Mouse (Mus musculus) liver, embryonic 14.5 days (tissue): ENCODE results near the gene Eps8l1. TPM values are rescaled to one million over a fixed set of nuclear protein-coding genes. Genes with fewer than 3 reads are reported as not detected.

Experiments
- ATAC-seq: fragments of 200-750 bp; cut with Nextera tagmentation; 2 replicates; pipeline ENCODE4 v1.8.0; 2017; ENCODE audit warnings: moderate number of reproducible peaks, mild to moderate bottlenecking, moderate library complexity; ENCODE audit not compliant: insufficient read depth
- DNase-seq, 3 experiments: peaks; one replicate each; pipeline ENCODE4 v3.0.0-alpha.2; 2012 to 2013; ENCODE audit warnings: low read depth in 3 of 3, low spot score in 3 of 3
- H3K27ac ChIP-seq: fragments of 300-500 bp; sonication (generic); 2 replicates; pipeline ENCODE4 v1.5.1; 2014; ENCODE audit warnings: moderate library complexity, mild to moderate bottlenecking, control low read depth, inconsistent platforms
- H3K27me3 ChIP-seq: fragments of 300-500 bp; sonication (generic); 2 replicates; pipeline ENCODE4 v1.6.1; 2014; ENCODE audit warnings: mild to moderate bottlenecking, low read length, moderate library complexity; ENCODE audit not compliant: control insufficient read depth, insufficient read depth
- H3K36me3 ChIP-seq: fragments of 300-500 bp; sonication (generic); replicated peaks from 2 replicates; pipeline ENCODE4 v1.6.1; 2014; ENCODE audit warnings: low read depth; ENCODE audit not compliant: control insufficient read depth, insufficient read depth
- H3K4me1 ChIP-seq, 2 experiments: fragments of 200-500 bp in 1 of 2; fragments of 300-500 bp in 1 of 2; sonication (generic) in 1 of 2; replicated peaks; 2 replicates each; pipeline ENCODE4 v1.6.1; 2012 to 2014; ENCODE audit warnings: antibody characterized with exemption in 1 of 2, inconsistent platforms in 1 of 2, low read length in 1 of 2; ENCODE audit not compliant: control insufficient read depth in 2 of 2, insufficient read depth in 2 of 2
- H3K4me2 ChIP-seq: fragments of 300-500 bp; sonication (generic); 2 replicates; pipeline ENCODE4 v1.6.1; 2014; ENCODE audit warnings: low read depth, mild to moderate bottlenecking, control low read depth, moderate library complexity
- H3K4me3 ChIP-seq, 2 experiments: fragments of 200-500 bp in 1 of 2; fragments of 300-500 bp in 1 of 2; sonication (generic) in 1 of 2; 2 replicates each; pipeline ENCODE4 v1.5.1; 2012 to 2014; ENCODE audit warnings: low read depth in 2 of 2, low read length in 2 of 2, mild to moderate bottlenecking in 2 of 2, control low read depth in 1 of 2, inconsistent platforms in 1 of 2, moderate library complexity in 1 of 2; ENCODE audit not compliant: insufficient read depth in 1 of 2
- H3K9ac ChIP-seq: fragments of 300-500 bp; sonication (generic); replicated peaks from 2 replicates; pipeline ENCODE4 v1.6.1; 2014; ENCODE audit warnings: mild to moderate bottlenecking, control low read depth, moderate library complexity
- H3K9me3 ChIP-seq: fragments of 300-500 bp; sonication (generic); 2 replicates; pipeline ENCODE4 v1.6.1; 2016; ENCODE audit warnings: low read length, mixed read lengths; ENCODE audit not compliant: control insufficient read depth
- CTCF ChIP-seq: IDR thresholded peaks from 2 replicates; pipeline ENCODE4 v1.5.1; 2016; ENCODE audit warnings: antibody characterized with exemption, low read depth, control low read depth
- EP300 ChIP-seq: IDR thresholded peaks from 2 replicates; pipeline ENCODE4 v1.6.1; 2016; ENCODE audit warnings: antibody characterized with exemption, low read depth
- WGBS: fragments of 180-500 bp; shearing (Covaris S2); extraction: QIAGEN DNeasy Blood & Tissue Kit; methylation state at CpG from one replicate; pipeline ENCODE4 v1.1.7; 2014; ENCODE audit not compliant: insufficient replicate concordance; 5-methylcytosine and 5-hydroxymethylcytosine counted together
- polyA plus RNA-seq, 2 experiments: library from polyadenylated mRNA; depleted of rRNA in 1 of 2; stranded (reverse) in 1 of 2; unstranded in 1 of 2; fragments of >200 nt; fragmentation: Nextera tagmentation in 1 of 2; extraction: Ambion mirVana in 1 of 2; gene quantifications; 2 replicates each; pipeline versions ENCODE4 v1.2.1 to v1.2.3; 2012 to 2014

Eps8l1 gene
- polyA plus RNA-seq, 2 experiments: 0.10 to 1.6 TPM

DNA sequence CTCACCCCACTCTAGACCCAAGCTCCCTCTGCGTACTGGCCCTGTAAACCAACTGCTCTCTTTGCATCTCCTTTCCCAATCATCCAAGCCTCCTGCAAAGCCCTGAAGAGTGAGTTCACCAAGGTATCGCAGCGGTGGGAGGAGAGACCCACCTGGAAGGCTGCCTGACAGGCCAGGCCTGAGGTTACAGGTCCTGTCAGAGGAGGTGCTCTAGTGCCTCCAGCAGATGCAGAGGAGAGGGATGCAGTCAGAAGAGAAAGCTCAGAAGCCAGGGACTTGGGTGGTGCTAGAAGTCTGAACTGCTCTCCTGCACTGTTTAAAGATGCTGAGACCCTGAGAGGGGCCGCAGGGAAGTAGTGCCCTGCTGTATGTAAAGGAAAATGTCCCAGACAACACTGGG lies 38.6 kb downstream of the Eps8l1 start:
- Histone ChIP-seq H3K27me3 (no peaks in the 10 kb centered on the region), H3K4me2 (peak overlapping the region; percentile 88), H3K9me3 (no peaks in the 10 kb centered on the region), H3K4me1 (peaks cover 19 to 31% of the 10 kb centered on the region in 2 experiments), H3K9ac (no peak overlapping the region), H3K27ac (no peak overlapping the region), H3K4me3 (peak overlapping the region in 1 of 2 experiments; percentile 12; a peak in 1 of 4 replicates), H3K36me3 (peaks cover 8% of the 10 kb centered on the region)
- TF ChIP-seq CTCF (no peak), EP300 (no peak)
- ATAC-seq (no peak), DNase-seq (no peak)
- WGBS: 76% methylated on average over 4 of the region's 4 CpGs

DNA sequence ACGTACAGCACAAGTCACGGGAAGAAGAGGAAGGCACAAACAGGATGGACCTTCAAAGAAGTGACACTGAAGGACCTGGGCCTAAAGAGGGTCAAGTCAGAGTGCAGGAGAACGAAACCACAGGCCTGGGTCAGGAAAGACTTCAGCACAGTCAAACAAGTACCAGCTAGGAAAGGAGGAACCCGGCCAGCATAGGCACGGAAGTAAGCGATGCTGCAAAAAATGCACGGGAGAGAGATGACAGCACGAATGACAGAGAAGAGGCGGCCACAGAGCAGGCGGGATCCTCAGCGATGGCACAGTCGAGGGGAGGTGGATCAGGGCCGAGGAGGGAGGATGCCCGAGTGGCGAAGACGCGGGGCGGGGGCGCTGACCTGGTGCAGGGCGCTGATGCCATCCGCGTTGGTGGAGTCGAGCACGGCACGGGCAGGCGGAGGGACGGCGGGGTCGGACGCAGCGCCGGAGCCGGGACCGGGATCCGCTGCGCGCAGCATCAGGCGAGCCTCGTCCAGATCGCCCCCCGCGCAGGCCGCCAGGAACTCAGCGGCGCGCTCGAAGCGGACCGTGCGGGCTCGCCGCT lies 40.5 kb downstream of the Eps8l1 start:
- Histone ChIP-seq H3K9ac (peak overlapping the region; percentile 93), H3K4me3 (peak overlapping the region; percentile 80 to 86), H3K36me3 (peaks cover 8% of the 10 kb centered on the region), H3K27me3 (no peaks in the 10 kb centered on the region), H3K27ac (peak overlapping the region; percentile 86), H3K9me3 (no peaks in the 10 kb centered on the region), H3K4me2 (peak overlapping the region; percentile 88), H3K4me1 (peaks cover 23 to 36% of the 10 kb centered on the region in 2 experiments)
- WGBS: under 1% methylated on average over 45 of the region's 52 CpGs
- TF ChIP-seq CTCF: no peak
- no peak for TF ChIP-seq EP300
- no peak for DNase-seq
- peak; percentile 63 for ATAC-seq

DNA sequence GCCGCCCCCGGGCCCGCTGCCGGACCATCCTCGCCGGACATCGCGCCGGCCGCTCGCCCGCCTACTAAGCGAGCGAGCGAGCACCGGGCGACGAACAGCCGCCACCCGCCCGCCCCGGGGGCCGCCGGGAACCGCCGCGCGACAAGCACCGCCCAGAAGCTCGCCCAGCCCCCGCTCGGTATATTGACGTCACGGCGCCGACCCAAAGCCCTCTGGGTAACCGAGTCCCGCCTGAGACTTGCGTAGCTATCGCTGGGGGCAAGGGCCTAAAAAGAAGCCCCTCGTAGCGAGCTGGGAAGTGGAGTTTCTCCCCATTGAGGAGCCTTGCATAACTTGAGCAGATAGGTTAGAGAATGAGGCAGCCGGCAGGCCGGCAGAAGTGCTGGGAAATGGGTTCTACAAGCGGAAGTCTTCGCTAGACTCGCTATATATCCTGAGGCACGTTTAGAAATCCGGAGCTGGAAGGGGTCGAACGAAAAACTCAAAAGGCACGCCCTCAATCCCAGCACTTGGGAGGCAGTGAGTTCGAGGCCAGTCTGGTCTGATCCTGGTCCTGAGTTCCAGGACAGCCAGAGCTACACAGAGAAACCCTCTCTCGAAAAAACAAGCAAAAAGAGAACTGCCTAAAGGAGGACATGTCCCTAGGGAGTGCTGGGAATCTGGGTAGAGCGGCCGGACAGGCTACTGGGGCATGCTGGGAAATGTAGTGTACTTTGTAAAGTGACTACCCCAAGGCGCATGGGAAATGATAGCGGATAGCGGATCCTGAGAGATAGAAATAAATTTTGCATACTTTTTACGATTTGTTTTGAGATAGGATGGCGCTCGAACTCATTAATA lies 41.3 kb downstream of the Eps8l1 start, which contains the start of gene Ppp1r12c:
TSS of gene Ppp1r12c (minus strand) at position 123 of the 840 bp plus-strand sequence.
- peak within 1 kb of the TSS; percentile 93 for H3K9ac ChIP-seq
- H3K4me3 ChIP-seq: peak within 1 kb of the TSS; percentile 86 to 90
- no peaks in the 10 kb centered on the region for H3K9me3 ChIP-seq
- H3K36me3 ChIP-seq: peaks cover 4% of the 10 kb centered on the region
- peak within 1 kb of the TSS; percentile 88 for H3K4me2 ChIP-seq
- TF ChIP-seq CTCF (no peak), EP300 (no peak)
- no peaks in the 10 kb centered on the region for H3K27me3 ChIP-seq
- peak within 1 kb of the TSS; percentile 86 for H3K27ac ChIP-seq
- peak; percentile 82 to 85 (median 83) for DNase-seq
- peak; percentile 93 for ATAC-seq
- peaks cover 23 to 36% of the 10 kb centered on the region in 2 experiments for H3K4me1 ChIP-seq
- WGBS: under 1% methylated on average over 61 of the region's 62 CpGs

DNA sequence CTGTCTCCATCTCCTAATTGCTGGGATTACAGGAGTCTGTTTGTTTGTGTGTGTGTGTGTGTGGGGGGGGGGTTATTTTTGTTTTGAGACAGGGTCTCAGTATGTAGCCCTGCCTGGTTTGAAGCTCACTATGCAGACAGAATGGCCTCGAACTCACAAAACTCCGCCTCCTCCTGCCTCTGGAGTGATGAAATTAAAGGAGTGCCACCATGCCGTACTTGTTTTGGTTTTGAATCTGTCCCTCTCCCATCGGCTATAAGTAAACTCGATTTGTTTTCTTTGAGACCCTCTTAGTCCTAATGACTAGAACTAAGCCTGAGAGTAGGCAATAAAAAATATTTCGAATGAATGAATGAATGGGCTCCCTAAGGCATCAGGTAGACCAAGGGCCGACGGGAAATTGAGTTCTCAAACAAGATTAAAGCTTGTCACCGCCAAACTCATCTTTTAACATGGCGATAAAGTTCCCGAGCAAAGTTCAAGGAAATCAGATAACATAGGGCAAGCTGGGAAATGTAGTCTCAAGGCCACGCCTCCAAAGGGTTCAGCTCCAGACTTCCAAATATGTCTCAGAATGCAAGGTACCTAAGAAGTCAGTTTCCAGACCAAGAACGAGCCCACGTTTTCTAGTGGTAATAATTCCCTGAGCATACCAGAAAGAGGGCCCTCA lies 42.1 kb downstream of the Eps8l1 start:
- no peak for TF ChIP-seq EP300
- TF ChIP-seq CTCF: no peak
- peak; percentile 57 to 79 (median 70) for DNase-seq
- 5% methylated on average over 14 of the region's 14 CpGs for WGBS
- 0 out of 2 replicates have a peak, but pooled peaks have one; percentile 6 for ATAC-seq
- H3K36me3 ChIP-seq: no peaks in the 10 kb centered on the region; the same call in 1 of the 2 replicates
- peak overlapping the region; percentile 86 to 90 for H3K4me3 ChIP-seq
- peak overlapping the region; percentile 88 for H3K4me2 ChIP-seq
- H3K27me3 ChIP-seq: no peaks in the 10 kb centered on the region
- H3K27ac ChIP-seq: peak overlapping the region; percentile 86
- peaks cover 23 to 40% of the 10 kb centered on the region in 2 experiments for H3K4me1 ChIP-seq
- H3K9me3 ChIP-seq: no peaks in the 10 kb centered on the region
- H3K9ac ChIP-seq: peak overlapping the region; percentile 93
